Mouse (Mus musculus): ENCODE results near the gene Hecw2.

Gene Hecw2

GRCm38 (mm10) chr1:54039062-54039461, 155.9 kb downstream of the Hecw2 start:
- Histone ChIP-seq H3K27me3 (ENCODE audit: insufficient read depth, low read length) (no peaks in the 10 kb centered on the region), H3K4me1 (replicated peaks; ENCODE audit: low read depth, low read length) (no peaks in the 10 kb centered on the region), H3K4me3 (replicated peaks; ENCODE audit: low read length) (no peak overlapping the region), H3K36me3 (ENCODE audit: insufficient read depth, low read length) (no peaks in the 10 kb centered on the region), H3K9me3 (ENCODE audit: low read length) (no peaks in the 10 kb centered on the region)
- peak; percentile 49 for TF ChIP-seq CTCF (conservative IDR thresholded peaks at IDR 0.05; ENCODE audit: low read length)
- no peak for TF ChIP-seq POU5F1 (IDR thresholded peaks at IDR 0.05; ENCODE audit: borderline replicate concordance, low read length)

GRCm38 (mm10) chr1:54017686-54018085, 177.3 kb downstream of the Hecw2 start:
- H3K36me3 ChIP-seq (ENCODE audit: insufficient read depth, low read length), result no peaks in the 10 kb centered on the region
- no peaks in the 10 kb centered on the region for H3K27me3 ChIP-seq (ENCODE audit: insufficient read depth, low read length)
- TF ChIP-seq POU5F1 (IDR thresholded peaks at IDR 0.05; ENCODE audit: borderline replicate concordance, low read length) (no peak), NANOG (IDR thresholded peaks at IDR 0.05; ENCODE audit: borderline replicate concordance, low read length) (no peak), CTCF (conservative IDR thresholded peaks at IDR 0.05; ENCODE audit: low read length) (no peak)
- no peaks in the 10 kb centered on the region for H3K9me3 ChIP-seq (ENCODE audit: low read length)
- no peak overlapping the region for H3K4me3 ChIP-seq (replicated peaks; ENCODE audit: low read length)
- H3K4me1 ChIP-seq (replicated peaks; ENCODE audit: low read depth, low read length), result no peaks in the 10 kb centered on the region

GRCm38 (mm10) chr1:54015739-54016138, 179.2 kb downstream of the Hecw2 start:
- no peak overlapping the region for H3K4me3 ChIP-seq (replicated peaks; ENCODE audit: low read length)
- TF ChIP-seq NANOG (IDR thresholded peaks at IDR 0.05; ENCODE audit: borderline replicate concordance, low read length), result no peak
- no peak for TF ChIP-seq POU5F1 (IDR thresholded peaks at IDR 0.05; ENCODE audit: borderline replicate concordance, low read length)
- TF ChIP-seq CTCF (conservative IDR thresholded peaks at IDR 0.05; ENCODE audit: low read length), result no peak
- H3K36me3 ChIP-seq (ENCODE audit: insufficient read depth, low read length), result no peaks in the 10 kb centered on the region

GRCm38 (mm10) chr1:54012414-54012813, 182.6 kb downstream of the Hecw2 start:
- TF ChIP-seq NANOG (IDR thresholded peaks at IDR 0.05; ENCODE audit: borderline replicate concordance, low read length), result no peak
- no peak for TF ChIP-seq CTCF (conservative IDR thresholded peaks at IDR 0.05; ENCODE audit: low read length)
- no peak for TF ChIP-seq POU5F1 (IDR thresholded peaks at IDR 0.05; ENCODE audit: borderline replicate concordance, low read length)
- Histone ChIP-seq H3K36me3 (ENCODE audit: insufficient read depth, low read length) (no peaks in the 10 kb centered on the region), H3K9me3 (ENCODE audit: low read length) (no peaks in the 10 kb centered on the region), H3K27me3 (ENCODE audit: insufficient read depth, low read length) (no peaks in the 10 kb centered on the region), H3K4me1 (replicated peaks; ENCODE audit: low read depth, low read length) (peaks cover 7% of the 10 kb centered on the region; the same call in 1 of the 2 replicates), H3K4me3 (replicated peaks; ENCODE audit: low read length) (no peak overlapping the region)

More at GRCm38 (mm10) chr1:54015739-54016138, 179.2 kb downstream of the Hecw2 start:
- Histone ChIP-seq H3K9me3 (ENCODE audit: low read length) (no peaks in the 10 kb centered on the region), H3K4me1 (replicated peaks; ENCODE audit: low read depth, low read length) (peaks cover 7% of the 10 kb centered on the region; the same call in 1 of the 2 replicates), H3K27me3 (ENCODE audit: insufficient read depth, low read length) (no peaks in the 10 kb centered on the region)

GRCm38 (mm10) chr1:54009418-54010064, 185.4 kb downstream of the Hecw2 start:
- no peak for TF ChIP-seq POU5F1 (IDR thresholded peaks at IDR 0.05; ENCODE audit: borderline replicate concordance, low read length)
- TF ChIP-seq NANOG (IDR thresholded peaks at IDR 0.05; ENCODE audit: borderline replicate concordance, low read length), result no peak
- no peak for TF ChIP-seq CTCF (conservative IDR thresholded peaks at IDR 0.05; ENCODE audit: low read length)
- Histone ChIP-seq H3K36me3 (ENCODE audit: insufficient read depth, low read length) (no peaks in the 10 kb centered on the region), H3K9me3 (ENCODE audit: low read length) (no peaks in the 10 kb centered on the region), H3K4me1 (replicated peaks; ENCODE audit: low read depth, low read length) (peaks cover 7% of the 10 kb centered on the region; the same call in 1 of the 2 replicates), H3K27me3 (ENCODE audit: insufficient read depth, low read length) (no peaks in the 10 kb centered on the region), H3K4me3 (replicated peaks; ENCODE audit: low read length) (no peak overlapping the region)

- Histone ChIP-seq H3K36me3 (ENCODE audit: insufficient read depth, low read length) (no peaks in the 10 kb centered on the region), H3K4me1 (replicated peaks; ENCODE audit: low read depth, low read length) (peaks cover under 1% of the 10 kb centered on the region; the same call in 1 of the 2 replicates), H3K27me3 (ENCODE audit: insufficient read depth, low read length) (no peaks in the 10 kb centered on the region), H3K4me3 (replicated peaks; ENCODE audit: low read length) (no peak overlapping the region), H3K9me3 (ENCODE audit: low read length) (no peaks in the 10 kb centered on the region)
- TF ChIP-seq POU5F1 (IDR thresholded peaks at IDR 0.05; ENCODE audit: borderline replicate concordance, low read length) (no peak), NANOG (IDR thresholded peaks at IDR 0.05; ENCODE audit: borderline replicate concordance, low read length) (no peak), CTCF (conservative IDR thresholded peaks at IDR 0.05; ENCODE audit: low read length) (no peak)
Observed at GRCm38 (mm10) chr1:54005860-54006386, 189.0 kb downstream of the Hecw2 start.

- Histone ChIP-seq H3K36me3 (ENCODE audit: insufficient read depth, low read length) (no peaks in the 10 kb centered on the region), H3K4me1 (replicated peaks; ENCODE audit: low read depth, low read length) (no peaks in the 10 kb centered on the region), H3K27me3 (ENCODE audit: insufficient read depth, low read length) (no peaks in the 10 kb centered on the region), H3K4me3 (replicated peaks; ENCODE audit: low read length) (no peak overlapping the region), H3K9me3 (ENCODE audit: low read length) (no peaks in the 10 kb centered on the region)
- TF ChIP-seq POU5F1 (IDR thresholded peaks at IDR 0.05; ENCODE audit: borderline replicate concordance, low read length) (no peak), CTCF (conservative IDR thresholded peaks at IDR 0.05; ENCODE audit: low read length) (no peak), NANOG (IDR thresholded peaks at IDR 0.05; ENCODE audit: borderline replicate concordance, low read length) (no peak)
Observed at GRCm38 (mm10) chr1:54003288-54003687, 191.7 kb downstream of the Hecw2 start.

- no peaks in the 10 kb centered on the region for H3K27me3 ChIP-seq (ENCODE audit: insufficient read depth, low read length)
- no peak overlapping the region for H3K4me3 ChIP-seq (replicated peaks; ENCODE audit: low read length)
- H3K4me1 ChIP-seq (replicated peaks; ENCODE audit: low read depth, low read length), result no peaks in the 10 kb centered on the region
- H3K36me3 ChIP-seq (ENCODE audit: insufficient read depth, low read length), result no peaks in the 10 kb centered on the region
- no peak for TF ChIP-seq CTCF (conservative IDR thresholded peaks at IDR 0.05; ENCODE audit: low read length)
- no peak for TF ChIP-seq NANOG (IDR thresholded peaks at IDR 0.05; ENCODE audit: borderline replicate concordance, low read length)
- no peak for TF ChIP-seq POU5F1 (IDR thresholded peaks at IDR 0.05; ENCODE audit: borderline replicate concordance, low read length)
- H3K9me3 ChIP-seq (ENCODE audit: low read length), result no peaks in the 10 kb centered on the region
Observed at GRCm38 (mm10) chr1:54002077-54002476, 192.9 kb downstream of the Hecw2 start.
